Mouse (Mus musculus) CH12.LX (cell line): ENCODE results near the gene Nt5c2. TPM values are rescaled to one million over a fixed set of nuclear protein-coding genes. Genes with fewer than 3 reads are reported as not detected.

Source experiments
- DNase-seq: peaks from one replicate; pipeline ENCODE4 v3.0.0-alpha.2; 2013; ENCODE audit errors: extremely low read depth
- H3K27ac ChIP-seq: 2 replicates; pipeline ENCODE4 v1.5.1; 2012; ENCODE audit warnings: low read depth, mild to moderate bottlenecking, control low read depth, moderate library complexity; ENCODE audit not compliant: insufficient read depth
- H3K27me3 ChIP-seq: replicated peaks from 2 replicates; pipeline ENCODE3; 2012; ENCODE audit warnings: inconsistent platforms
- H3K36me3 ChIP-seq, 2 experiments: replicated peaks in 1 of 2; 2 replicates each; pipeline versions ENCODE3 to v1.6.1; 2012; ENCODE audit warnings: inconsistent platforms in 1 of 2, low read length in 1 of 2, mild to moderate bottlenecking in 1 of 2, mixed read lengths in 1 of 2, moderate library complexity in 1 of 2; ENCODE audit not compliant: control insufficient read depth in 1 of 2, insufficient read depth in 1 of 2
- H3K4me1 ChIP-seq, 2 experiments: 2 replicates each; pipeline ENCODE4 v1.6.1; 2012; ENCODE audit warnings: inconsistent platforms in 1 of 2, moderate library complexity in 1 of 2; ENCODE audit not compliant: insufficient read depth in 2 of 2, control insufficient read depth in 1 of 2
- H3K4me2 ChIP-seq: 2 replicates; pipeline ENCODE4 v1.6.1; 2012; ENCODE audit warnings: low read depth, mild to moderate bottlenecking, control low read depth; ENCODE audit not compliant: poor library complexity, insufficient read depth, severe bottlenecking
- H3K4me3 ChIP-seq, 3 experiments: fragments of 150-350 bp in 1 of 3; sonication (generic) in 1 of 3; replicated peaks in 1 of 3; 2 replicates each; pipeline versions ENCODE3 to v1.5.1; 2011 to 2012; ENCODE audit warnings: low read depth in 2 of 3, low read length in 2 of 3, mild to moderate bottlenecking in 2 of 3, moderate library complexity in 2 of 3, control low read depth in 1 of 3, improper control_type of control experiment in 1 of 3, inconsistent platforms in 1 of 3, mixed read lengths in 1 of 3; ENCODE audit not compliant: poor library complexity in 1 of 3
- H3K79me2 ChIP-seq: replicated peaks from 2 replicates; pipeline ENCODE4 v1.6.1; 2012; ENCODE audit warnings: mild to moderate bottlenecking, moderate library complexity; ENCODE audit not compliant: control insufficient read depth, poor library complexity, insufficient read depth, severe bottlenecking; ENCODE audit errors: extremely low read depth
- H3K9ac ChIP-seq: 2 replicates; pipeline ENCODE4 v1.6.1; 2012; ENCODE audit warnings: low read depth, mild to moderate bottlenecking, control low read depth, moderate library complexity; ENCODE audit not compliant: insufficient read depth
- H3K9me3 ChIP-seq: replicated peaks from 2 replicates; pipeline ENCODE3; 2012; ENCODE audit warnings: low read length, inconsistent platforms, mixed read lengths
- CHD2 ChIP-seq: IDR thresholded peaks from 2 replicates; pipeline ENCODE4 v1.6.1; 2011; ENCODE audit warnings: low read length, improper control_type of control experiment
- CTCF ChIP-seq, 2 experiments: IDR thresholded peaks in 1 of 2; conservative IDR thresholded peaks in 1 of 2; 2 replicates each; pipeline ENCODE4 v1.5.1; 2011 to 2012; ENCODE audit warnings: low read depth in 2 of 2, low read length in 2 of 2, improper control_type of control experiment in 1 of 2, inconsistent platforms in 1 of 2, mild to moderate bottlenecking in 1 of 2, moderate library complexity in 1 of 2
- EP300 ChIP-seq: IDR thresholded peaks from 2 replicates; pipeline ENCODE4 v1.6.1; 2011; ENCODE audit warnings: low read length, improper control_type of control experiment
- ETS1 ChIP-seq: conservative IDR thresholded peaks from 2 replicates; pipeline ENCODE4 v1.6.1; 2012; ENCODE audit warnings: low read depth, mild to moderate bottlenecking, inconsistent platforms, low read length, improper control_type of control experiment, moderate library complexity
- GABPA ChIP-seq: IDR thresholded peaks from 2 replicates; pipeline ENCODE4 v1.6.1; 2012; ENCODE audit warnings: low read depth, low read length, improper control_type of control experiment, inconsistent platforms; ENCODE audit not compliant: insufficient replicate concordance
- IRF4 ChIP-seq: IDR thresholded peaks from 2 replicates; pipeline ENCODE4 v1.6.1; 2014; ENCODE audit warnings: low read depth, mild to moderate bottlenecking, inconsistent platforms, low read length, improper control_type of control experiment
- JUN ChIP-seq: IDR thresholded peaks from 2 replicates; pipeline ENCODE4 v1.6.1; 2011; ENCODE audit warnings: low read depth, mild to moderate bottlenecking, low read length, improper control_type of control experiment, moderate library complexity; ENCODE audit not compliant: insufficient read depth
- JUND ChIP-seq: conservative IDR thresholded peaks from 2 replicates; pipeline ENCODE4 v1.6.1; 2011; ENCODE audit warnings: low read depth, low read length, improper control_type of control experiment
- KAT2A ChIP-seq: IDR thresholded peaks from 2 replicates; pipeline ENCODE4 v1.6.1; 2012; ENCODE audit warnings: low read length, improper control_type of control experiment, inconsistent platforms; ENCODE audit not compliant: insufficient replicate concordance
- MAFK ChIP-seq: IDR thresholded peaks from 2 replicates; pipeline ENCODE4 v1.6.1; 2011; ENCODE audit warnings: low read length, improper control_type of control experiment; ENCODE audit not compliant: insufficient replicate concordance
- MAX ChIP-seq: IDR thresholded peaks from 2 replicates; pipeline ENCODE4 v1.6.1; 2011; ENCODE audit warnings: low read length, improper control_type of control experiment
- MAZ ChIP-seq: IDR thresholded peaks from 2 replicates; pipeline ENCODE4 v1.6.1; 2012; ENCODE audit warnings: low read depth, mild to moderate bottlenecking, inconsistent platforms, low read length, improper control_type of control experiment, moderate library complexity
- MEF2A ChIP-seq: IDR thresholded peaks from 2 replicates; pipeline ENCODE4 v1.6.1; 2014; ENCODE audit warnings: low read depth, mild to moderate bottlenecking, inconsistent platforms, low read length, improper control_type of control experiment, borderline replicate concordance
- NELFE ChIP-seq: IDR thresholded peaks from 2 replicates; pipeline ENCODE4 v1.6.1; 2011; ENCODE audit warnings: low read depth, low read length, improper control_type of control experiment
- POLR2AphosphoS2 ChIP-seq: IDR thresholded peaks from 2 replicates; pipeline ENCODE4 v1.6.1; 2011; ENCODE audit warnings: low read depth, low read length, improper control_type of control experiment
- RAD21 ChIP-seq: IDR thresholded peaks from 2 replicates; pipeline ENCODE4 v1.6.1; 2011; ENCODE audit warnings: low read depth, mild to moderate bottlenecking, low read length, improper control_type of control experiment, moderate library complexity
- SMC3 ChIP-seq: IDR thresholded peaks from 2 replicates; pipeline ENCODE4 v1.6.1; 2011; ENCODE audit warnings: low read depth, low read length, improper control_type of control experiment
- USF1 ChIP-seq: IDR thresholded peaks from 2 replicates; pipeline ENCODE4 v1.6.1; 2014; ENCODE audit warnings: low read depth, mild to moderate bottlenecking, inconsistent platforms, low read length, improper control_type of control experiment
- ZC3H11A ChIP-seq: IDR thresholded peaks from 2 replicates; pipeline ENCODE4 v1.6.1; 2012; ENCODE audit warnings: low read depth, mild to moderate bottlenecking, inconsistent platforms, low read length, improper control_type of control experiment
- ZMIZ1 ChIP-seq: IDR thresholded peaks from 2 replicates; pipeline ENCODE4 v1.6.1; 2012; ENCODE audit warnings: low read depth, mild to moderate bottlenecking, inconsistent platforms, low read length, improper control_type of control experiment
- dilution Hi-C: fragments of 300-500 bp; cut with MboI; formaldehyde crosslinking; loops from 2 replicates; pipeline ENCODE4 v1.14.3; 2020; ENCODE audit warnings: low sequenced_read_pairs; ENCODE audit not compliant: extremely low pct_unique_long_range_greater_than_20kb, extremely low pct_ligation_motif_present
- in situ Hi-C: fragments of 300-500 bp; cut with MboI; formaldehyde crosslinking; loops from 3 replicates; pipeline ENCODE4 v1.14.3; 2019; ENCODE audit warnings: low sequenced_read_pairs, low pct_ligation_motif_present, low pct_unique_long_range_greater_than_20kb, mixed read lengths
- polyA plus RNA-seq: library from polyadenylated mRNA; unstranded; fragments of >175 nt; gene quantifications from 2 replicates; pipeline ENCODE4 v1.2.1, GENCODE M21; 2012; ENCODE audit warnings: low read depth; ENCODE audit not compliant: insufficient read length
- total RNA-seq, 2 experiments: library from RNA; depleted of rRNA; stranded (reverse); fragments of 300-350 nt in 1 of 2; fragments of >200 nt in 1 of 2; gene quantifications; 2 replicates each; pipeline ENCODE4 v1.2.3; 2012 to 2014

Gene Nt5c2
- total and polyA plus RNA-seq, 3 experiments = 15.1 to 62.9 (median 21.1) TPM

DNA sequence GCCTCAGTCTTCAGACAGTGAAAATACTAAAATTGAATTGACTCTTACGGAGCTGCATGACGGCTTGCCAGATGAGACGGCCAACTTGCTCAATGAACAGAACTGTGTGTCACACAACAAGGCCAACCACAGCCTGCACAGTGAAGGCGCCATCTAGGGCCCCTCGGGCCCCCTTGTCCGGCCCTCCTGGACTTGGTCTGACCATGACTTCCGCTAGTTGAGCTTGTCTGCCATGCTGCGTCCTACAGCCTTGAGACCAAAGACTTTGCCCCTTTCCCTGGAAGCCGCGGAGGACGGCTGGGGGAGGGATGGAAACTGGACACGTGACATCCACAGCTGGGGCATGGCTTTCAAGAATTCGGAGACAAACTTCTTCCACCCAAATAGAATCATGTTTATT lies 137.1 kb downstream of the Nt5c2 start:
- H3K27ac ChIP-seq = no peak overlapping the region
- dilution Hi-C loops (no loop called here), in situ Hi-C loops (loop anchor here (10.0 kb wide), 1 partner anchor 203 kb away; the partner anchor contains the start of gene Cyp17a1)
- H3K9me3 ChIP-seq = no peaks in the 10 kb centered on the region
- H3K4me2 ChIP-seq = no peak overlapping the region
- peaks cover 1 to 33% of the 10 kb centered on the region in 2 experiments for H3K36me3 ChIP-seq
- H3K27me3 ChIP-seq = no peaks in the 10 kb centered on the region
- TF ChIP-seq MEF2A = no peak
- TF ChIP-seq CTCF (conservative IDR thresholded peaks at IDR 0.05 in 1 of 2, IDR thresholded peaks at IDR 0.05 in 1 of 2; ENCODE audit: low read depth in 2 of 2, low read length in 2 of 2) = no peak
- no peak for TF ChIP-seq CHD2
- TF ChIP-seq NELFE = no peak
- TF ChIP-seq MAFK = no peak
- TF ChIP-seq ETS1 = no peak
- no peak for TF ChIP-seq MAX
- TF ChIP-seq KAT2A = no peak
- TF ChIP-seq GABPA = no peak
- no peak for TF ChIP-seq EP300
- TF ChIP-seq IRF4 = no peak
- TF ChIP-seq USF1 = no peak
- TF ChIP-seq JUN = no peak
- TF ChIP-seq ZMIZ1 = no peak
- no peak for TF ChIP-seq MAZ
- no peak for TF ChIP-seq JUND
- no peaks in the 10 kb centered on the region for H3K79me2 ChIP-seq
- no peak for DNase-seq
- H3K9ac ChIP-seq = no peak overlapping the region
- H3K4me1 ChIP-seq = no peaks in the 10 kb centered on the region
- H3K4me3 ChIP-seq = no peak overlapping the region

DNA sequence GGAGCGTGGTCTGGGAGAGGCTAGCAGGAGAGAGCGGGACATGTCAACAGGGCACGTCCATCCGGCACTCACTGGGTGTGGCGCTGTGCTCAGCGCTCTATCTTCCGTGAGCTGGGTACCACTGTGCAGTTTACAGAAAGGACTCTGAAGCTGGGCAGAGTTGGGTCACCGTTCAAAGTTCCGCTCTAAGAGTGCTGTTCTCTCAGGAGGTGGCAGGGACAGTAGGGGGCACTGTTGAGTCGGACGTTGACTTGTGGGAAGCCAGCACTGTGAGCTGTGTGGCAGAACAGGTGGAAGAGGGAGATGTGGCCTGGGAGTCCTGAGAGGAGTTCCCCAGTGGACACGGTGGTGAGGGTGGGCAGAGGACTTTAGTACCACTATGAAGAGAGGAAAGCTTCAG lies 139.2 kb downstream of the Nt5c2 start:
- H3K79me2 ChIP-seq = no peaks in the 10 kb centered on the region
- in situ Hi-C loops = loop anchor here (10.0 kb wide), 1 partner anchor 201 kb away; the partner anchor contains the start of gene Cyp17a1
- no peak overlapping the region for H3K4me3 ChIP-seq
- peak; percentile 71 for DNase-seq
- dilution Hi-C loops = no loop called here
- no peak overlapping the region for H3K9ac ChIP-seq
- peak; percentile 91 for TF ChIP-seq SMC3
- peak; percentile 76 for TF ChIP-seq RAD21
- TF ChIP-seq CTCF (conservative IDR thresholded peaks at IDR 0.05 in 1 of 2, IDR thresholded peaks at IDR 0.05 in 1 of 2; ENCODE audit: low read depth in 2 of 2, low read length in 2 of 2) = peak; percentile 67 to 91
- TF ChIP-seq NELFE = 0 out of 2 replicates have a peak, but pooled peaks have one; percentile 23
- peak; percentile 47; the same call in 1 of the 2 replicates for TF ChIP-seq ZC3H11A
- TF ChIP-seq POLR2AphosphoS2 = no peak
- no peak for TF ChIP-seq EP300
- no peaks in the 10 kb centered on the region for H3K9me3 ChIP-seq
- H3K4me1 ChIP-seq = no peaks in the 10 kb centered on the region
- H3K4me2 ChIP-seq = no peak overlapping the region
- no peaks in the 10 kb centered on the region for H3K27me3 ChIP-seq
- H3K27ac ChIP-seq = no peak overlapping the region
- H3K36me3 ChIP-seq = peaks cover 0 to 18% of the 10 kb centered on the region in 2 experiments
